Mouse (Mus musculus) adrenal gland, adult 8-10 months (tissue): ENCODE measurements around the gene Olfr136. TPM values are rescaled to one million over a fixed set of nuclear protein-coding genes. Genes with fewer than 3 reads are reported as not detected.

ENCODE experiments used
- DNase-seq: peaks from one replicate; pipeline ENCODE4 v3.0.0; 2022
- total RNA-seq, 4 experiments: library from RNA; stranded (reverse); gene quantifications; 2 replicates each; pipeline ENCODE4 v1.2.4; 2022

The Olfr136 gene
- total RNA-seq = not detected

- no peak for DNase-seq
These were observed at the start of gene Olfr136 for GRCm38 (mm10) chr17:38329531-38329930. Olfr136 (plus strand) TSS chr17:38329831.

GRCm38 (mm10) chr17:38307470-38307869 lies 22.2 kb upstream of the Olfr136 start, which contains the start of gene Olfr137:
Olfr137 (minus strand) TSS chr17:38307570.
- DNase-seq = no peak

Other genes with a start within 250 kb of the Olfr136 start
- not detected for gene Olfr131, start 241.1 kb upstream of the Olfr136 start, total RNA-seq
- not detected for gene Olfr132, start 195.3 kb upstream of the Olfr136 start, total RNA-seq
- not detected for gene Olfr133, start 184.6 kb upstream of the Olfr136 start, total RNA-seq
- not detected for gene Olfr134, start 158.4 kb upstream of the Olfr136 start, total RNA-seq
- not detected for gene Olfr135, start 125.5 kb upstream of the Olfr136 start, total RNA-seq
- not detected for gene Olfr138, start 68.8 kb upstream of the Olfr136 start, total RNA-seq
- not detected for gene Olfr137, start 22.3 kb upstream of the Olfr136 start, total RNA-seq
- gene Esp36, start 90.4 kb downstream of the Olfr136 start, total RNA-seq = not detected
- not detected for gene Esp34, start 224.4 kb downstream of the Olfr136 start, total RNA-seq